Mouse (Mus musculus): ENCODE measurements around the gene Cep41. TPM values are rescaled to one million over a fixed set of nuclear protein-coding genes. Genes with fewer than 3 reads are reported as not detected.

The Cep41 gene
- polyA plus RNA-seq, 1 experiment, result 2.9 TPM

- H3K36me3 ChIP-seq (ENCODE audit: control insufficient read depth, insufficient read depth, low read length), result no peaks in the 10 kb centered on the region
- no peak for DNase-seq (ENCODE audit: low read depth in 1 of 2, low spot score in 2 of 2)
- H3K27me3 ChIP-seq (ENCODE audit: control insufficient read depth, insufficient read depth, low read length), result no peaks in the 10 kb centered on the region
- H3K27ac ChIP-seq (ENCODE audit: insufficient read depth, low read length), result no peak overlapping the region
- H3K4me1 ChIP-seq (ENCODE audit: control insufficient read depth, insufficient read depth, insufficient read length), result no peaks in the 10 kb centered on the region
- WGBS, result 76% methylated on average over 8 of the region's 8 CpGs
- TF ChIP-seq CTCF (IDR thresholded peaks at IDR 0.05; ENCODE audit: extremely low read depth, insufficient read depth, insufficient read length, insufficient replicate concordance), result no peak
- no peak for TF ChIP-seq POLR2A (IDR thresholded peaks at IDR 0.05; ENCODE audit: low read depth, low read length)
- H3K4me3 ChIP-seq (ENCODE audit: extremely low read depth, insufficient read depth, insufficient read length), result no peak overlapping the region
These were observed 58.1 kb downstream of the Cep41 start for GRCm38 (mm10) chr6:30635361-30635862.

- no peak for TF ChIP-seq POLR2A (IDR thresholded peaks at IDR 0.05; ENCODE audit: low read depth, low read length)
- no peak overlapping the region for H3K27ac ChIP-seq (ENCODE audit: insufficient read depth, low read length)
- H3K27me3 ChIP-seq (ENCODE audit: control insufficient read depth, insufficient read depth, low read length), result no peaks in the 10 kb centered on the region
- DNase-seq (ENCODE audit: low read depth in 1 of 2, low spot score in 2 of 2), result no peak
- 56% methylated on average over 1 of the region's 1 CpGs for WGBS
- no peaks in the 10 kb centered on the region for H3K36me3 ChIP-seq (ENCODE audit: control insufficient read depth, insufficient read depth, low read length)
- no peaks in the 10 kb centered on the region for H3K4me1 ChIP-seq (ENCODE audit: control insufficient read depth, insufficient read depth, insufficient read length)
- H3K4me3 ChIP-seq (ENCODE audit: extremely low read depth, insufficient read depth, insufficient read length), result no peak overlapping the region
These were observed 63.6 kb downstream of the Cep41 start for GRCm38 (mm10) chr6:30629989-30630388.

GRCm38 (mm10) chr6:30628152-30628551, 65.4 kb downstream of the Cep41 start:
- Histone ChIP-seq H3K4me3 (ENCODE audit: extremely low read depth, insufficient read depth, insufficient read length) (no peak overlapping the region), H3K36me3 (ENCODE audit: control insufficient read depth, insufficient read depth, low read length) (no peaks in the 10 kb centered on the region), H3K27ac (ENCODE audit: insufficient read depth, low read length) (no peak overlapping the region), H3K27me3 (ENCODE audit: control insufficient read depth, insufficient read depth, low read length) (no peaks in the 10 kb centered on the region), H3K4me1 (ENCODE audit: control insufficient read depth, insufficient read depth, insufficient read length) (no peaks in the 10 kb centered on the region)
- 88% methylated on average over 6 of the region's 6 CpGs for WGBS
- no peak for DNase-seq (ENCODE audit: low read depth in 1 of 2, low spot score in 2 of 2)
- TF ChIP-seq POLR2A (IDR thresholded peaks at IDR 0.05; ENCODE audit: low read depth, low read length), result no peak
- TF ChIP-seq CTCF (IDR thresholded peaks at IDR 0.05; ENCODE audit: extremely low read depth, insufficient read depth, insufficient read length, insufficient replicate concordance), result no peak

- H3K27me3 ChIP-seq (ENCODE audit: control insufficient read depth, insufficient read depth, low read length), result no peaks in the 10 kb centered on the region
- no peak for DNase-seq (ENCODE audit: low read depth in 1 of 2, low spot score in 2 of 2)
- no peak overlapping the region for H3K27ac ChIP-seq (ENCODE audit: insufficient read depth, low read length)
- TF ChIP-seq POLR2A (IDR thresholded peaks at IDR 0.05; ENCODE audit: low read depth, low read length), result no peak
- no peak for TF ChIP-seq CTCF (IDR thresholded peaks at IDR 0.05; ENCODE audit: extremely low read depth, insufficient read depth, insufficient read length, insufficient replicate concordance)
- no peaks in the 10 kb centered on the region for H3K36me3 ChIP-seq (ENCODE audit: control insufficient read depth, insufficient read depth, low read length)
- H3K4me3 ChIP-seq (ENCODE audit: extremely low read depth, insufficient read depth, insufficient read length), result no peak overlapping the region
- H3K4me1 ChIP-seq (ENCODE audit: control insufficient read depth, insufficient read depth, insufficient read length), result no peaks in the 10 kb centered on the region
- 88% methylated on average over 9 of the region's 9 CpGs for WGBS
These were observed 68.8 kb downstream of the Cep41 start for GRCm38 (mm10) chr6:30624763-30625162.

GRCm38 (mm10) chr6:30621986-30622389, 71.6 kb downstream of the Cep41 start:
- Histone ChIP-seq H3K4me3 (ENCODE audit: extremely low read depth, insufficient read depth, insufficient read length) (no peak overlapping the region), H3K27ac (ENCODE audit: insufficient read depth, low read length) (no peak overlapping the region), H3K36me3 (ENCODE audit: control insufficient read depth, insufficient read depth, low read length) (no peaks in the 10 kb centered on the region), H3K4me1 (ENCODE audit: control insufficient read depth, insufficient read depth, insufficient read length) (peaks cover 1% of the 10 kb centered on the region; the same call in 1 of the 2 replicates), H3K27me3 (ENCODE audit: control insufficient read depth, insufficient read depth, low read length) (no peaks in the 10 kb centered on the region)
- TF ChIP-seq POLR2A (IDR thresholded peaks at IDR 0.05; ENCODE audit: low read depth, low read length) (no peak), CTCF (IDR thresholded peaks at IDR 0.05; ENCODE audit: extremely low read depth, insufficient read depth, insufficient read length, insufficient replicate concordance) (no peak)
- DNase-seq (ENCODE audit: low read depth in 1 of 2, low spot score in 2 of 2), result no peak
- 64% methylated on average over 4 of the region's 4 CpGs for WGBS

GRCm38 (mm10) chr6:30620994-30621393, 72.6 kb downstream of the Cep41 start:
- no peak for TF ChIP-seq POLR2A (IDR thresholded peaks at IDR 0.05; ENCODE audit: low read depth, low read length)
- TF ChIP-seq CTCF (IDR thresholded peaks at IDR 0.05; ENCODE audit: extremely low read depth, insufficient read depth, insufficient read length, insufficient replicate concordance), result no peak
- 94% methylated on average over 6 of the region's 6 CpGs for WGBS
- Histone ChIP-seq H3K4me3 (ENCODE audit: extremely low read depth, insufficient read depth, insufficient read length) (no peak overlapping the region), H3K27me3 (ENCODE audit: control insufficient read depth, insufficient read depth, low read length) (no peaks in the 10 kb centered on the region), H3K36me3 (ENCODE audit: control insufficient read depth, insufficient read depth, low read length) (no peaks in the 10 kb centered on the region), H3K27ac (ENCODE audit: insufficient read depth, low read length) (no peak overlapping the region), H3K4me1 (ENCODE audit: control insufficient read depth, insufficient read depth, insufficient read length) (peaks cover 2% of the 10 kb centered on the region; the same call in 1 of the 2 replicates)
- no peak for DNase-seq (ENCODE audit: low read depth in 1 of 2, low spot score in 2 of 2)

GRCm38 (mm10) chr6:30620591-30620990, 73.0 kb downstream of the Cep41 start:
- Histone ChIP-seq H3K36me3 (ENCODE audit: control insufficient read depth, insufficient read depth, low read length) (no peaks in the 10 kb centered on the region), H3K4me3 (ENCODE audit: extremely low read depth, insufficient read depth, insufficient read length) (no peak overlapping the region), H3K4me1 (ENCODE audit: control insufficient read depth, insufficient read depth, insufficient read length) (peaks cover 2% of the 10 kb centered on the region; the same call in 1 of the 2 replicates), H3K27ac (ENCODE audit: insufficient read depth, low read length) (no peak overlapping the region), H3K27me3 (ENCODE audit: control insufficient read depth, insufficient read depth, low read length) (no peaks in the 10 kb centered on the region)
- TF ChIP-seq CTCF (IDR thresholded peaks at IDR 0.05; ENCODE audit: extremely low read depth, insufficient read depth, insufficient read length, insufficient replicate concordance), result no peak
- no peak for TF ChIP-seq POLR2A (IDR thresholded peaks at IDR 0.05; ENCODE audit: low read depth, low read length)
- 79% methylated on average over 4 of the region's 4 CpGs for WGBS
- DNase-seq (ENCODE audit: low read depth in 1 of 2, low spot score in 2 of 2), result no peak
